Mouse (Mus musculus): ENCODE data around the gene Med22. TPM values are rescaled to one million over a fixed set of nuclear protein-coding genes. Genes with fewer than 3 reads are reported as not detected.

Med22 gene
- total RNA-seq, 2 experiments from 2014 or later, result 42.5 to 49.2 TPM

GRCm38 (mm10) chr2:26878571-26878970, 31.9 kb downstream of the Med22 start:
- DNase-seq (ENCODE audit: low spot score in 2 of 2), result no peak

- no peak for DNase-seq (ENCODE audit: low spot score in 2 of 2)
Observed at GRCm38 (mm10) chr2:26870666-26871065, 39.8 kb downstream of the Med22 start.

GRCm38 (mm10) chr2:26864879-26865278, 45.6 kb downstream of the Med22 start, which contains the start of gene Abo:
Gene Abo (minus strand): TSS chr2:26864979.
- no peak for DNase-seq (ENCODE audit: low spot score in 2 of 2)

- no peak for DNase-seq (ENCODE audit: low spot score in 2 of 2)
Observed at GRCm38 (mm10) chr2:26862856-26863255, 47.6 kb downstream of the Med22 start.

Other genes starting within 250 kb of the Med22 start
- gene Lcn4, start 239.4 kb downstream of the Med22 start, total RNA-seq (2021), result not detected
- gene Abo, start 45.7 kb downstream of the Med22 start, total RNA-seq (2021), result not detected
- gene Surf6, start 7.8 kb downstream of the Med22 start, total RNA-seq (2021), result 10 to 100 TPM; 27.1 to 29.1 TPM
- 100 to 1,000 TPM; 228 to 233 TPM for gene Rpl7a, start 87 bp upstream of the Med22 start, total RNA-seq (2021)
- 10 to 100 TPM; 35.3 to 39.9 TPM for gene Surf2, start 5.7 kb upstream of the Med22 start, total RNA-seq (2021)
- gene Surf1, start 5.9 kb upstream of the Med22 start, total RNA-seq (2021), result 100 to 1,000 TPM; 106 to 118 TPM
- 10 to 100 TPM; 44.9 to 52.7 TPM for gene Surf4, start 23.3 kb upstream of the Med22 start, total RNA-seq (2021)
- not detected for gene Stkld1, start 23.4 kb upstream of the Med22 start, total RNA-seq (2021)
- gene Rexo4, start 53.7 kb upstream of the Med22 start, total RNA-seq (2021), result 10 to 100 TPM; 55.5 to 66.5 TPM
- 1 to 10 TPM; 1.3 to 2.7 TPM for gene Adamts13, start 62.7 kb upstream of the Med22 start, total RNA-seq (2021)
- gene Cacfd1, start 99.2 kb upstream of the Med22 start, total RNA-seq (2021), result 10 to 100 TPM; 46.8 to 47.0 TPM
- gene Slc2a6, start 117.3 kb upstream of the Med22 start, total RNA-seq (2021), result 10 to 100 TPM; 21.5 to 27.5 TPM
- under 1 TPM; 0.52 to 1.00 TPM for gene Mymk, start 161.5 kb upstream of the Med22 start, total RNA-seq (2021)
- gene Adamtsl2, start 168.7 kb upstream of the Med22 start, total RNA-seq (2021), result 10 to 100 TPM; 15.5 to 21.8 TPM
- gene Fam163b, start 231.8 kb upstream of the Med22 start, total RNA-seq (2021), result 100 to 1,000 TPM in 1 of 2 experiments, 10 to 100 TPM in 1; 98.9 to 107 TPM